In genomic region chr9:110736362-110736761, GRCm38 (mm10) we compare ENCODE assay signal across 16 mouse cellular contexts. TPM values are rescaled to one million over a fixed set of nuclear protein-coding genes. Genes with fewer than 3 reads are reported as not detected.
A peak's percentile ranks its signal among the peaks of the same experiment; 100 is the strongest.
DNase-seq lines count a peak whose midpoint lies in the region; ATAC-seq and TF ChIP-seq lines count a peak whose summit lies in the region.
"Had no signal": no experiment of that assay in that cellular context is flagged by ENCODE, and none has a peak within 500 bp of the region (broad histone marks: within the 10 kb centered on the region; RNA-seq: fewer than 3 reads in every experiment).

No protein-coding gene starts in this region.

- H3K27ac ChIP-seq in heart, embryonic 10.5 days: peak overlapping the region; percentile 47; the same call in 1 of the 2 replicates
- H3K27ac ChIP-seq in heart, embryonic 11.5 days (ENCODE audit: low read depth, low read length): no peak overlapping the region
- H3K27ac ChIP-seq in midbrain, embryonic 10.5 days (replicated peaks): peak overlapping the region; percentile 57; the same call in 1 of the 2 replicates
- no peak overlapping the region for H3K27ac ChIP-seq in midbrain, embryonic 11.5 days (ENCODE audit: low read depth, low read length)
- peak overlapping the region; percentile 41; the same call in 1 of the 2 replicates for H3K27ac ChIP-seq in hindbrain, postnatal 0 days
- H3K27ac ChIP-seq in limb, embryonic 13.5 days: peak overlapping the region; percentile 58; the same call in 1 of the 2 replicates

- peaks cover 75% of the 10 kb centered on the region for H3K4me1 ChIP-seq in heart, embryonic 10.5 days
- H3K4me1 ChIP-seq in heart, embryonic 11.5 days (ENCODE audit: control insufficient read depth, insufficient read depth, low read length): peaks cover 50% of the 10 kb centered on the region
- H3K4me1 ChIP-seq in midbrain, embryonic 10.5 days: peaks cover 63% of the 10 kb centered on the region
- H3K4me1 ChIP-seq in midbrain, embryonic 11.5 days (ENCODE audit: control insufficient read depth, insufficient read depth, low read length): peaks cover 19% of the 10 kb centered on the region
- peaks cover 8% of the 10 kb centered on the region for H3K4me1 ChIP-seq in hindbrain, postnatal 0 days (ENCODE audit: insufficient read depth, low read length)
- H3K4me1 ChIP-seq in limb, embryonic 13.5 days: peaks cover 97% of the 10 kb centered on the region

- H3K4me3 ChIP-seq in heart, embryonic 10.5 days: no peak overlapping the region
- H3K4me3 ChIP-seq in heart, embryonic 11.5 days (ENCODE audit: low read depth, low read length): no peak overlapping the region
- peak overlapping the region; percentile 11; the same call in 1 of the 2 replicates for H3K4me3 ChIP-seq in midbrain, embryonic 10.5 days
- no peak overlapping the region for H3K4me3 ChIP-seq in midbrain, embryonic 11.5 days (ENCODE audit: low read depth, low read length)
- no peak overlapping the region for H3K4me3 ChIP-seq in hindbrain, postnatal 0 days (ENCODE audit: low read length)
- H3K4me3 ChIP-seq in limb, embryonic 13.5 days: 0 out of 2 replicates have a peak overlapping the region, but pooled peaks have one; percentile 1
- H3K4me3 ChIP-seq: megakaryocyte, embryonic 14.5 days had no signal

- no peak for DNase-seq in heart, embryonic 10.5 days (ENCODE audit: low spot score)
- DNase-seq in midbrain, embryonic 10.5 days (ENCODE audit: low spot score): no peak
- no peak for DNase-seq in midbrain, embryonic 11.5 days (ENCODE audit: low spot score, missing footprints)
- peak; percentile 39 for DNase-seq in hindbrain, postnatal 0 days (ENCODE audit: low spot score)
- no peak for DNase-seq in urinary bladder, adult 18-20 months (ENCODE audit: low spot score in 2 of 2)
- DNase-seq in adrenal gland, postnatal 10 days: no peak
- DNase-seq: cerebellum, adult 11-12 months; layer of hippocampus, adult 9-11 months; lung, embryonic 14.5 days had no signal

- TF ChIP-seq CTCF in hindbrain, postnatal 0 days (IDR thresholded peaks at IDR 0.05; ENCODE audit: low read depth): peak; percentile 4; the same call in 1 of the 2 replicates

- peaks cover 34% of the 10 kb centered on the region for H3K36me3 ChIP-seq in heart, embryonic 10.5 days
- no peaks in the 10 kb centered on the region for H3K36me3 ChIP-seq in heart, embryonic 11.5 days (ENCODE audit: control insufficient read depth, insufficient read depth, low read length)
- 0 out of 2 replicates have a peak, but pooled peaks cover 7% of the 10 kb centered on the region for H3K36me3 ChIP-seq in midbrain, embryonic 10.5 days
- no peaks in the 10 kb centered on the region for H3K36me3 ChIP-seq in midbrain, embryonic 11.5 days (ENCODE audit: control insufficient read depth, insufficient read depth, low read length)
- H3K36me3 ChIP-seq in hindbrain, postnatal 0 days (ENCODE audit: insufficient read depth, low read length): no peaks in the 10 kb centered on the region
- peaks cover 23% of the 10 kb centered on the region for H3K36me3 ChIP-seq in limb, embryonic 13.5 days
- H3K36me3 ChIP-seq: G1E had no signal

- no peak overlapping the region for H3K4me2 ChIP-seq in heart, embryonic 11.5 days
- H3K4me2 ChIP-seq in midbrain, embryonic 11.5 days: no peak overlapping the region
- H3K4me2 ChIP-seq in hindbrain, postnatal 0 days (ENCODE audit: low read depth, low read length): no peak overlapping the region
- peak overlapping the region; percentile 38 for H3K4me2 ChIP-seq in limb, embryonic 13.5 days (replicated peaks)

- no peak for ATAC-seq in heart, embryonic 11.5 days (replicated peaks; ENCODE audit: insufficient number of reproducible peaks, low FRiP score, low TSS enrichment)
- ATAC-seq in midbrain, embryonic 11.5 days (ENCODE audit: low FRiP score): no peak
- ATAC-seq in hindbrain, postnatal 0 days: peak; percentile 65
- ATAC-seq in limb, embryonic 13.5 days (ENCODE audit: low FRiP score, low read depth): no peak
- ATAC-seq: inflammation-experienced regulatory T-cells, adult 6 months had no signal

- 49% methylated on average over 9 of the region's 9 CpGs for whole genome bisulfite sequencing in heart, embryonic 10.5 days
- WGBS in heart, embryonic 11.5 days (ENCODE audit: insufficient replicate concordance): 46% methylated on average over 8 of the region's 9 CpGs
- 47% methylated on average over 9 of the region's 9 CpGs for WGBS in midbrain, embryonic 10.5 days
- WGBS in midbrain, embryonic 11.5 days: 56% methylated on average over 9 of the region's 9 CpGs
- WGBS in hindbrain, postnatal 0 days: 34% methylated on average over 9 of the region's 9 CpGs
- 30% methylated on average over 9 of the region's 9 CpGs for WGBS in limb, embryonic 13.5 days

- no peaks in the 10 kb centered on the region for H3K9me3 ChIP-seq in heart, embryonic 10.5 days
- H3K9me3 ChIP-seq in heart, embryonic 11.5 days (replicated peaks; ENCODE audit: control insufficient read depth, low read length): no peaks in the 10 kb centered on the region
- H3K9me3 ChIP-seq in midbrain, embryonic 10.5 days (replicated peaks): no peaks in the 10 kb centered on the region
- no peaks in the 10 kb centered on the region for H3K9me3 ChIP-seq in midbrain, embryonic 11.5 days (ENCODE audit: control insufficient read depth, low read length)
- H3K9me3 ChIP-seq in hindbrain, postnatal 0 days (ENCODE audit: low read length): no peaks in the 10 kb centered on the region
- no peaks in the 10 kb centered on the region for H3K9me3 ChIP-seq in limb, embryonic 13.5 days
- H3K9me3 ChIP-seq: G1E had no signal

- no peak overlapping the region for H3K9ac ChIP-seq in heart, embryonic 11.5 days (ENCODE audit: low read depth, low read length)
- no peak overlapping the region for H3K9ac ChIP-seq in midbrain, embryonic 11.5 days (ENCODE audit: low read length)
- no peak overlapping the region for H3K9ac ChIP-seq in hindbrain, postnatal 0 days (replicated peaks; ENCODE audit: low read length)
- H3K9ac ChIP-seq in limb, embryonic 13.5 days: peak overlapping the region; percentile 26; the same call in 1 of the 2 replicates
- H3K9ac ChIP-seq: lung, embryonic 14.5 days had no signal

- H3K27me3 ChIP-seq in heart, embryonic 10.5 days (ENCODE audit: insufficient read depth, poor library complexity, severe bottlenecking): peaks cover 29% of the 10 kb centered on the region; the same call in 1 of the 2 replicates
- peaks cover 3% of the 10 kb centered on the region; the same call in 1 of the 2 replicates for H3K27me3 ChIP-seq in heart, embryonic 11.5 days (ENCODE audit: control insufficient read depth, insufficient read depth, low read length)
- peaks cover 67% of the 10 kb centered on the region for H3K27me3 ChIP-seq in midbrain, embryonic 10.5 days (ENCODE audit: low read depth, poor library complexity, severe bottlenecking)
- H3K27me3 ChIP-seq in midbrain, embryonic 11.5 days (ENCODE audit: control insufficient read depth, insufficient read depth, low read length): peaks cover 16% of the 10 kb centered on the region
- 0 out of 2 replicates have a peak, but pooled peaks cover 2% of the 10 kb centered on the region for H3K27me3 ChIP-seq in hindbrain, postnatal 0 days (ENCODE audit: insufficient read depth, low read length)
- H3K27me3 ChIP-seq in limb, embryonic 13.5 days: peaks cover 37% of the 10 kb centered on the region

RNA-seq across cellular contexts. Expression of gene Myl3, which starts 5.3 kb away (rescaled TPM):
- polyA plus RNA-seq in heart, embryonic 10.5 days (2016; fragmentation: Nextera tagmentation; extraction: Ambion mirVana): 1,835 and 3,713 TPM in 2 replicates
- 3,236 and 3,494 TPM in 2 replicates for polyA plus RNA-seq in heart, embryonic 11.5 days (2014; fragmentation: Nextera tagmentation; extraction: Ambion mirVana)
- polyA plus RNA-seq in midbrain, embryonic 10.5 days (2016; fragmentation: Nextera tagmentation; extraction: Ambion mirVana): 0.36 and 0.51 TPM in 2 replicates
- 0.48 and 0.63 TPM in 2 replicates for polyA plus RNA-seq in midbrain, embryonic 11.5 days (2014; fragmentation: Nextera tagmentation; extraction: Ambion mirVana)
- total RNA-seq in hindbrain, postnatal 0 days (2014; rRNA removed): 0.72 TPM in 1 of 2 replicates, not detected in the other
- polyA plus RNA-seq in hindbrain, postnatal 0 days (2015; fragmentation: Nextera tagmentation; extraction: Ambion mirVana): 0.65 and 0.89 TPM in 2 replicates
- polyA plus RNA-seq in limb, embryonic 13.5 days (2015; fragmentation: Nextera tagmentation; extraction: Ambion mirVana): 3.5 and 4.8 TPM in 2 replicates
- total RNA-seq in adrenal gland, postnatal 10 days (2021): 10 to 100 TPM; 10.6 to 78.0 TPM
- total RNA-seq: G1E had no signal
- polyA plus RNA-seq: forebrain, embryonic 11.5 days; G1E; inflammation-experienced regulatory T-cells, adult 6 months; small intestine, adult 2 months had no signal

RNA-seq across cellular contexts. Expression of gene Pth1r, which starts 10.6 kb away (rescaled TPM):
- 41.3 and 49.7 TPM in 2 replicates for polyA plus RNA-seq in heart, embryonic 10.5 days (2016; fragmentation: Nextera tagmentation; extraction: Ambion mirVana)
- polyA plus RNA-seq in heart, embryonic 11.5 days (2014; fragmentation: Nextera tagmentation; extraction: Ambion mirVana): 24.3 and 27.8 TPM in 2 replicates
- 30.9 and 33.9 TPM in 2 replicates for polyA plus RNA-seq in midbrain, embryonic 10.5 days (2016; fragmentation: Nextera tagmentation; extraction: Ambion mirVana)
- polyA plus RNA-seq in midbrain, embryonic 11.5 days (2014; fragmentation: Nextera tagmentation; extraction: Ambion mirVana): 17.0 and 20.3 TPM in 2 replicates
- total RNA-seq in hindbrain, postnatal 0 days (2014; rRNA removed): 27.7 and 29.2 TPM in 2 replicates
- polyA plus RNA-seq in hindbrain, postnatal 0 days (2015; fragmentation: Nextera tagmentation; extraction: Ambion mirVana): 11.7 and 12.5 TPM in 2 replicates
- polyA plus RNA-seq in limb, embryonic 13.5 days (2015; fragmentation: Nextera tagmentation; extraction: Ambion mirVana): 91.1 and 97.7 TPM in 2 replicates
- 10 to 100 TPM; 13.4 to 13.9 TPM for total RNA-seq in adrenal gland, postnatal 10 days (2021)
- total RNA-seq: G1E had no signal
- polyA plus RNA-seq: inflammation-experienced regulatory T-cells, adult 6 months had no signal

Comparison
In these comparisons a context has a peak if more than half of its experiments do, and no peak if none do; other contexts are left out.
1. H3K27ac ChIP-seq: peak in heart, embryonic 10.5 days (single experiment), midbrain, embryonic 10.5 days (single experiment), hindbrain, postnatal 0 days (single experiment) and limb, embryonic 13.5 days (single experiment); none in heart, embryonic 11.5 days (single experiment) and midbrain, embryonic 11.5 days (single experiment).
2. H3K4me3 ChIP-seq: peak in midbrain, embryonic 10.5 days (single experiment) and limb, embryonic 13.5 days (single experiment); none in heart, embryonic 10.5 days (single experiment), heart, embryonic 11.5 days (single experiment), midbrain, embryonic 11.5 days (single experiment) and hindbrain, postnatal 0 days (single experiment).
3. RNA of gene Myl3, which starts 5.3 kb away (polyA plus RNA-seq): 3,236 to 3,494 TPM in heart, embryonic 11.5 days and 1,835 to 3,713 TPM in heart, embryonic 10.5 days; 3.5 to 4.8 TPM in limb, embryonic 13.5 days, 0.65 to 0.89 TPM in hindbrain, postnatal 0 days, 0.48 to 0.63 TPM in midbrain, embryonic 11.5 days and 0.36 to 0.51 TPM in midbrain, embryonic 10.5 days; every median in the first group is over 100 times any median in the second.